Mouse (Mus musculus) right cerebral cortex, postnatal 10 days (tissue): Measurements from ENCODE around the gene Maged1.

ENCODE experiments used
- DNase-seq, 2 experiments: peaks; one replicate each; pipeline ENCODE4 v3.0.0; 2021; ENCODE audit warnings: low spot score in 2 of 2

Gene Maged1

DNA sequence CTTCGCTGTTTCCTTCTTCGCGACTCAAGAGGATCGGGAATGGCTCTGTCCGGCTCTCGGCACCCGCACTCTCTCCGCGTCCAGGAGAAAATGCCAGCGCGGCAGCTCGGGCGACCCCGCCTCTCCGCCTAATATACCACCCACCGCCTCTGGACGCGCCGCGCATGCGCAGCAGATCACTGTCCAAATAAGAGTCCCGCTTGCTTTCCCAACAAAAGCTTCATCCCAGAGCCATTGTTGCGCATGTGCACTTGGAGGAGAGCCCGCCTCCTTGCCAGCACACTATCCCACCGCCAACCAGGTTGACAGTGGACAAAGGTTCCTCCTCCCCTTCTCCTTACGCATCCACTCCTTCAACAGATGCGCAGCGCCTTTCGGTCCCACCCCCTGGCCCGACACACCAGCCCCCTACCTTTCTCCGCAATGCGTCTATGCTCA is at the start of gene Maged1:
Maged1 (minus strand) TSS at position 226 of the 438 bp plus-strand sequence.
- DNase-seq = peak; percentile 95 to 96

DNA sequence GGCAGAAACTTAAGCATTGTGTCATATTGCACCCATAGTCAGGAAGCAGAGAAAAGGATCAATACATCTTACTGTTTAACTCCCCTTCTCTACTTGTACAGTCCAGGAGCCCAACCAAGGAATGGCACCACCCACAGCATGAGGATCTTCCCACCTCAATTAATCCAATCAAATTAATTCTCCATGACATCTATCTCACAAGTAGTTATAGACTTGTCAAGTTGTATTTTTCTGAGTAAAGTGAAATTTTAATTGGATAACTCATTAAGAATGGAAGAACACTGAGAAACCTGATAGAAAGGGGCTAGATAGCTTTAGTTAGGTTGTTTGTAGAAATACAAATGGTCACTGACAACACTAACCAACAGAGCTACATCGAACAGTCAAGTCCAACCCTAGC is 38.3 kb upstream of the Maged1 start:
- DNase-seq = no peak

DNA sequence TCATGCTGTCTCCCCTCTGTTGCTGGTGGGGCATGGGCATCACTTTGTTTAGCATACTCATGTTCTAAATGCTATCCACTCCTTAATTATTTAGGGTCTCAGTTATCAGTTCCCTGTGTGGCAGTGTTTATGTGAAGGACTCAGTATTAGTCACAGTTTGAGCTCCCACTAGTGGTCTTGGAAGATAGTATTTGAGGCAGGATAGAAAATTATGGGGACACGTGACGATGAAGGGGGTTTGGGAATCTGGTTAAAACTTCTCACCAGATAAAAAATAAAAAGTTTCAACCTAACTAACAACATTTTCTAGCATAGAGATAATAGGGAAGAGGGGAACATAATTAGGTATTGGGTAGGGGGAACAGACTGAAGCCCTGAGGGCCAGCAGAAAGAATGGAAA is 22.8 kb upstream of the Maged1 start:
- DNase-seq = no peak

DNA sequence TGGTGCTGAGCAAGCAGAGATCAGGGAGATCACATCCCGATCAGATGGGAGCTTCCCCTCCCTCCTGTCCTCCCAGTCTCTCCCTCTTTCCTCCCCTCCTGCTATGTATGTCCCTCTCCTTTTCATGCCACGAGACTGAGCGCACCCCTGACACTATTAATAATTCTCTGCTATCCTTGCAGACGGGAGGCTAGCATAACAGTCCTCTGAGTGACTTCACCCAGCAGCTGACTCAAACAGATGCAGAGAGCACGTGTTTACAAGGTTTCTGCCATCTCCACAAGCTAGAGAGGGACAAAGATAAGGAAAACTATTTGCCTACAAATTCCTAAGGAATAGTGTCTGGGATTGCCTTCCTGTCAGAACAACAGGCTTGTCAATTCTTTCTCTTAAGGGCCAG is 20.4 kb upstream of the Maged1 start:
- DNase-seq = no peak

DNA sequence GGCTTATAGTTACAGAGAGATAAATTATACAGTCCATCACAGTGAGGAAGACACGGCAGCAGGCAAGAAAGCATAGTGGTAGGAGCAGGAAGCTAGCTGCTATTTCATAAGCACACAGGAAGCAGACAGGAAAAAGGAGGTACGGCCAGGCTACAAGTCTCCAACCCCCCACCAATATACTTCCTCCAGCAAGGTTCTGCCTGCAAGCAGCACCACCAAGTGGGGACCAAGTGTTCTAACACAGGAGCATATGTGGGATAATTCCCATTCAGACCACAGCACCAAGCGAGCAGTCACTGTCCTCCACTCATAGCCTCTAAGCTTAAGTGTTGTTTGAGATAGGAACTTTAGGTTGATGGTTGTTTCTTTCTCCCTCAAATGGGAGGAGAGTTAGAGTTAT is 6.3 kb upstream of the Maged1 start:
- no peak for DNase-seq

DNA sequence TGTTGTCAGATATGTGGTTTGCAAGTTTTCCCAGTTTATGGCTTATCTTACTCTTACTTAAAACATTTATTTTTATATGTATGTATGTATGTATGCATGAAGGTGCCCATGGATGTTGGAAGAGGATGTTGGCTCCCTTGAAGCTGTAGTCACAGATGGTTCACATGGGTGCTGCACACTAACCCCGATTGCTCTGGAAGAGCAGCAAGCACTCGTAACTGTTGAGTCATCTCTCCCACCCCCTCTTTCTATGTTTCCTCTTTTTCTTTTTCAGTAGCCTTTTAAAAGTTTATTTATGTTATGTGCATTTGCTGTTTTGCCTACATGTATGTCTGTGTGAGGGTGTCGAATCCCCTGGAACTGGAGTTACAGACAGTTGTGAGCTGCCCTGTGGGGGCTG is 4.0 kb upstream of the Maged1 start:
- DNase-seq = no peak

DNA sequence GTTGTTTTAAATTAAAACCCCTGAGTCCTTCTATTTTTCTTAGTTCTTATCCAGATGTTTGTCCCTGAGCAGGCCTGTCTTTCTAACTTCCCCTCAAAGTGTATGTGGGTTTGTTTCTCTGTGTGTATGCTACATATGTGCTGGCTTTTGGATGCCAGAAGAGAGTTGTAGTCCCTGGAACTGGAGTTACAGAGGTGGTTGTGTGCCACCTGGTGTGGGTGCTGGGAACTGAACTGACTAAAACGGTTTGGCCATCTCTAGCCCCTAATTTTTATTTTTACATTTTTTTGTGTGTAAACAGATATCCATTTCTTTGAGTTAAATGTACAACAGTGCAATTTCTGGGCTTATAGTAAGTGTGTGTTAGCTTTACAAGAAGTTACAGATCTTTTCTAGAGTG is 3.0 kb upstream of the Maged1 start:
- peak in 1 of 2 experiments; percentile 32 for DNase-seq

DNA sequence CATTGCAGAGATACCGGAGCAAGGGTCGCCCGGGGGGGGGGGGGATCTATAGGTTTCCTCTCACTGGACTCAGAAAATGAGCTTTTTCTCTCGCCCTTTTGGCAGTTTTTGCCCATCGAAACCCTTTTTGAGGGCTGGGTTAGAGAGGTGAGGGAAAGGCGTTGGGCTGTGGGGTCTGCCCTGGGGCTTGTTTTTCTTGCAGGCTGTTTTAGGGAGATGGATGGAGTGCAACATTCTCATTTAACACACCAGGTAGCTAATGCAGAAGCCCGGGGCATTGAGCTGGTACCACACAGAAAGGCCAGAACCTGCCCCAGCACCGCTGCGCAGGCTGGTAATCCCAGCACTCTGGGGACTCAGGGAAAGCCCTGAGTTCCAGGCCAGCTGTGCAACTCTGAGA is 593 bp upstream of the Maged1 start:
- peak; percentile 20 to 23 for DNase-seq

DNA sequence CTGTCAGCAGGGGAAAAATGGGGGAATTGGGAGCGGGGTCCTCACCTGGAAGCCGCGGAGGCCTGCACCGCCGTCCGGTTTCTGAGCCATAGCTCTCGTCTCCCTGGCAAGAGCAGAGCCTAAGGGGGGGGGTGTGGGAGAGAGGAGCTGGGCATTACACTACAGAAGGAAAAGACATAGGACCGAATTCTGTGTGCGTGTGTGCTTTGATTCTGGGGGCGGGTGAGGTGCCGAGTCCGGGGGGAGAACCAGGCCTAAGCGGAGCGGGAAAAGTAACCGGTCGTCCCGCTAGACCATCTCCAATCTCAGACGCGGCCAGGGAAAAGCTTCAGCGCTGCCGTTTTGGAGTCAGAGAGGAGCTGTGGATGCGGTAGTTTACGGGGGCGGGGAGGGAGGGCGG is 737 bp downstream of the Maged1 start:
- peak; percentile 33 to 38 for DNase-seq

DNA sequence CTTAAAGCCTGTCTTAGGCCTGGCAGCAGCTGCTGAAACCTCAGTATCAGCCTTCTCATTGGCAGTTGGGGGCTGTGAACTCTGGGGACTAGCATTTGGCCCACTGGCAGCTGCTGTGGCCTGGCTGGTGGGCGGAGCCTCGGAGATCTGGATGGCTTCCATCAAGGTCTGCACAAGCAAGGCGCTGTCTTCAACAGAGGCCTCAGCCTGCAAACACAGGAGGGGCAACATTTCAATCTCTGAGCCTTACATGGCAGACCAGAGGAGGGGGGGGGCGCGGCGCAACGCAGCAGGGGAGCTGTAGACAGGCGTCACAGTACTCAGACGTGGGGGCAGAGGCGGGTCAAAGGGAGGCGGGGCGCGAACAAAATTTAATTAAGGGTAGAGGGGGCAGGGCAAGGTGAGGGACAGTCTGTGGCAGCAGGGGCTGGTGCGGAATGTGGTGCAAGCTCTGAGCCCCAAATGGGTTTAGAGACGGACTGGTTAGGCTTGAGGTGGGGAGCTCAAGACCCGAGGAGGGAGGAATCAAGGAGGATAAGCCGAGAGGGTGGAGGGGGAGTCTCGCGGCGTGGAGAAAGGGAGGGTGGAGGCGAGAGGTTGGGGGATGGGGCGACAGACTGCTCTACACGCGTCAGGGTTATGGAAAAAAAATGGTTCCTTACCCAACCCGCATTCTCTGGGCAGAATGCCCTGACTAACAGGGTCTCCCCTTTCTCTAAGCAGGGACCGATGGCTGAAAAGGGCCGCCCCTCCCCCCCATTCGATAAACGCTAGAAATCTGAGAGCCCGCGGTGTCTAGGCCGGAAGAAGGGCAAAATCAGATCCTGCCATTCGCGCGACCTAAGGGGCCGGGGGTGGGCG is 1.4 kb downstream of the Maged1 start:
- peak; percentile 79 to 81 for DNase-seq

DNA sequence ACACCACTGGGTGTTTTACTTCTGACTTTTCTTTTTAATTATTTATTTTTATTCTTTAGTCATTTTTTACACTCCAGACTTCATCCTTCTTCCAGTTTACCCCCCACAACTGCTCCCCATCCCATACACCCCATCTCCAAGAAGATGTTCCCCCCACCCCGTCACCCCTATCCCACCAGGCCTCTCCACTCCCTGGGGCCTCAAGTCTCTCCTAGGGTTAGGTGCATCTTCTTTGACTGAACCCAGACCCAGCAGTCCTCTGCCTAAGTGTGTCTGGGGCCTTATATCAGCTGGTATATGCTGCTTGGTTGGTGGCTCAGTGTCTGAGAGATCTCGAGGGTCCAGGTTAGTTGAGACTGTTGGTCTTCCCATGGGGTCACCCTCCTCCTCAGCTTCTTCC is 7.6 kb downstream of the Maged1 start:
- no peak for DNase-seq

DNA sequence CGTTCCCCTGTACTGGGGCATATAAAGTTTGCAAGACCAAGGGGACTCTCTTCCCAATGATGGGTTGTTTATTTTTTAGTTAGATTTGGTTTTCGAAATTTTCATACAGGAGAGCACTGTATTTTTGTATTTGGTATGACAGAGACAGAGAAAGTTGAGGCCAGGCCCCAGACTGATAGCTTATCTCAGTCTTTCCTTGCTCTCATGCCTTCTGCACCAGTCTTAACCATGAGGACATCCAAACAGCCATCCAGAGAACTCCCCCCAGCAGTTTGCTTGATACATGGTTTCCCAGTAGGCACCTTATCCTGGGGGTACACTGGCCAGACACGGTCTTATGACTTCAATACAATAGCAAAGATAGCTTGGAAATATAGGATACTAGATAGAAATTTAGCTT is 11.6 kb downstream of the Maged1 start:
- DNase-seq = no peak

DNA sequence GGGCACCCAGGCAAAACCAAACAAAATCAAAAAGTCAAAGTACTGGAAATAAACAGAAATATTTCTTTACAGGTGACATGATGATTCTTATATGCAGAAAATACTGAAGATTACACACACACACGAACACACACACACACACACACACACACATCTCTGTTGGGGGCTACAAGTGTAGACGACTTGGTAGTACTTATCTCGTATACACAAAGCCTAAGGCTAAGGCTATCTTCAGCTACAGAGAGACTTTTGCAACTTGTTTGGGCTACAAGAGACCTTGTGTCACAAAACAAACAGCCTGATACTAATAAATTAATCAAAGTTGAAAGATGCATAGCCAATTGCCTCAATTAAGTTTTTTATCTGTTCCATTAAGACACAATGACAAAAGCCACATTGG is 19.8 kb downstream of the Maged1 start:
- no peak for DNase-seq

DNA sequence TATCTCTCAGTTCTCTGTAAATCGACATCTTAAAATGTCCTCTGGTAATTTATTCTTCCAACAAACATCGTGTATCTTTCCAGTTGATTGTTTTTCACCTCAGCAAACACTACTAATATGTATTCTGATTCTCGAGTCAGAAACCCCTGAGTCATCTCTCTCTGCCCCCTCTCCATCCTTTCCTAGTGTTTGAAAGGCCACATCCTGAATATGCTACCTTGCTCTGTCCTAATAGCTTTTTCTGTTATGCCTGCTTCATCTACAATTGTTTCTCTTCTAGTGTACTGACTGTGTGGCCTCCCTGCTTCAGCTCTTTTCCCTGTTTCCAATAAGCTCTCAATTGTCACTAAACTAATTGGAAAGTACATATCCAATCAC is 33.5 kb downstream of the Maged1 start:
- DNase-seq = no peak

DNA sequence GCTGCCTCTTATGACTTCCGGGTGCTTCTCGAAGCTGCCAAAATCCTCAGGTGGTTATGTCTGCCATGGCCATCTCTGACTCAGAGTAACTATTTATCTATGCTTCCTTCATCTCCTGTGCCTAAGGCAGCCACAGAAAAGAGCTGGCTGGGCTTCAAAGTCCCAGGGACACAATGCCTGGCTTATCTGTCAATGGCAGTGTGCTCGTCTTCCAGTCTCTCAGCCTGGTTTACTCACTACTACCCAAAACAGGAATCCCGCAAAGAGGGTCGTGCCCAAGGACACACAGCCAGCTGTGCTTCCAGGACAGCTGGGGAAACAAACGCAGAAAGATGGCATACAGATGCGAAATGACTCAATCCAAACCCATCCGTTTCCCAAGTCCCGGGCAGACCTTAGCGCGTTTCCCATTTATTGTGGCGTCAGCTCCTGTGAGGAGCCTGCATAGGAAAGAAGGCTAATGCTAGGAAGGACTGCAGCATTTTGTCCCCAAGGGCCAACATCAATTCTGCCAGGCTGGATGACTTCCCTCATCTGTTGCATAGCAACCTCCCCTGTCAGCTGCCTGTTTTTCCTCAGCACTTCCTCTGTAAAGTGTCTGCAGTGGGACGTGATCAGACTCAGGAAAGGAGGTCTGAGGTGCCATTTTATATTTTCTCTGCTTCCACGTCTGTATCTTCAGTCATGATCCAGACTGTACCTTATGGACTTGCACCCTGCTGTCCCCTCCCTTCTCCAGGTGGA is 34.1 kb downstream of the Maged1 start:
- peak; percentile 18 to 19 for DNase-seq

DNA sequence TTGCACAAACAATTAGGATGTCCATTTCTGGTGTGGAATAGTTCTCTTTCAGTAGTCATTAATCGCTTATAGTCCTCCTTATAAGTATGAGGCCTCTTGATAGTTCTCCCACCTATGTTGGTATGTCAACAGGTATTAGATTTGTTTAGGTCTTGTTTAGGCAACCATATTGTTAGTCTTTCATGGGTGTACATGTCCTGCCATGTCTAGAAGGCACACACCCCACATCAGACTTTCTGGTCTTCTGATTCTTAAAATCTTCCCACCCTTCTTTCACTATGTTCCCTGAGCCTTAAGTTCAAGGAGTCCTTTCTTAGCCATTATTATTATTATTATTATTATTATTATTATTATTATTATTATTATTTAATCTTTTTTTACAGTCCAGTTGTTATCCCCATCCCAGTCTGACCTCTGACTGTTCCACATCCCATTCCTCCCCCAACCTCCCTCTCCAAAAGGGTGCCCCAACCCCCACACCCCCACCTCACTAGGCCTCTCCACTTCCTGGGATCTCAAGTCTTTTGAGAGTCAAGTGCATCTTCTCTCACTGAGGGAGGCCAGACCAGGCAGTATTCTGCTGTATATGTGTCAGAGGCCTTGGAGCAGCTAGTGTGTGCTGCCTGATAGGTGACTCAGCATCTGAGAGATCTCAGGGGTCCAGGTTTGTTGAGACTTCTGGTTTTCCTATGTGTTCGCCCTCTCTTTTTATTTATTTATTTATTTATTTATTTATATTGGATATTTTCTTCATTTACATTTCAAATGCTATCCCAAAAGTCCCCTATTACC is 55.7 kb downstream of the Maged1 start:
- no peak for DNase-seq
